Mouse (Mus musculus): Measurements from ENCODE around the gene Olfr1259.
"Not testable (repeated sequence)": the region's sequence is repeated elsewhere in the genome, so short reads cannot be mapped to it uniquely, and the experiment has no call there.

Gene Olfr1259

GRCm38 (mm10) chr2:89948564-89948963 lies at the start of gene Olfr1259:
Gene Olfr1259, minus strand, starts transcription at chr2:89948664.
- DNase-seq = no peak

GRCm38 (mm10) chr2:89990921-89991320 lies 42.5 kb upstream of the Olfr1259 start, which contains the start of gene Olfr1261:
Gene Olfr1261, plus strand, starts transcription at chr2:89991221.
- no peak for DNase-seq

- DNase-seq = no peak
Measured at GRCm38 (mm10) chr2:89977709-89978108, 29.2 kb upstream of the Olfr1259 start.

GRCm38 (mm10) chr2:89974184-89974583 lies 25.7 kb upstream of the Olfr1259 start, which contains the start of gene Olfr1260:
Gene Olfr1260, plus strand, starts transcription at chr2:89974340.
- no peak for DNase-seq

GRCm38 (mm10) chr2:89927009-89927408 lies 21.5 kb downstream of the Olfr1259 start, which contains the start of gene Olfr1258:
Gene Olfr1258, plus strand, starts transcription at chr2:89927309.
- DNase-seq = no peak

- not testable (repeated sequence) for DNase-seq
Measured at GRCm38 (mm10) chr2:89912616-89913015, 35.8 kb downstream of the Olfr1259 start.

All from thymus, postnatal 14 days (tissue).